ENCODE assay signal across 24 mouse cellular contexts in the genomic region with DNA sequence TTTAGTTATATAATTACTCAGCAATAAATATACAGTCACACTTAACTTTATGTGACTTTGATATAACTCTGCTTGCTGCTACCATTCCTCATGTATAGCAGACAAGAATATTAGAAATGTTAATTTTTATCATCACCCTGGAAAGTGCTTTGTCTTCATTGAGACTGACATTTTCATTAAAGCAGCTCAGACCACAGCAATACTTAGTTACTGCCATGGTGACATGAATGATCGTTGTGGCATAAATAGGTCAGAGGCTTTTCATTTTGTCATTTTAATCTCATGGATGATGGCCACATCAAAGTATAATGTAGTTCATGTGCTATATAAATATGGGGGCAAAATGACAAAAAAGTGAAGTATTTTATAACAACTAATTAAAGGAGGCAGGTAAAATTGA.
A peak's percentile ranks its signal among the peaks of the same experiment; 100 is the strongest.
DNase-seq lines count a peak whose midpoint lies in the region; ATAC-seq lines count a peak whose summit lies in the region.
"Had no signal": no experiment of that assay in that cellular context is flagged by ENCODE, and none has a peak within 500 bp of the region (broad histone marks: within the 10 kb centered on the region; RNA-seq: fewer than 3 reads in every experiment).

No protein-coding gene starts in this region.

- H3K4me2 ChIP-seq in hindbrain, embryonic 12.5 days (replicated peaks) = no peak overlapping the region
- no peak overlapping the region for H3K4me2 ChIP-seq in neural tube, embryonic 11.5 days (ENCODE audit: low read depth)
- no peak overlapping the region for H3K4me2 ChIP-seq in neural tube, embryonic 15.5 days
- H3K4me2 ChIP-seq in hindbrain, embryonic 16.5 days (ENCODE audit: low read length) = no peak overlapping the region
- H3K4me2 ChIP-seq: embryonic facial prominence, embryonic 13.5 days; embryonic facial prominence, embryonic 15.5 days; forebrain, embryonic 12.5 days had no signal

- ATAC-seq in hindbrain, embryonic 12.5 days (ENCODE audit: low FRiP score) = 0 out of 2 replicates have a peak, but pooled peaks have one; percentile 50
- ATAC-seq in neural tube, embryonic 11.5 days (ENCODE audit: insufficient read depth, low FRiP score, low TSS enrichment) = peak; percentile 24; the same call in 1 of the 2 replicates
- no peak for ATAC-seq in neural tube, embryonic 15.5 days (ENCODE audit: low FRiP score)
- ATAC-seq in hindbrain, embryonic 16.5 days = peak; percentile 58; the same call in 1 of the 2 replicates
- ATAC-seq: forebrain, embryonic 14.5 days; forebrain, postnatal 0 days had no signal

- H3K9ac ChIP-seq in hindbrain, embryonic 12.5 days = no peak overlapping the region
- H3K9ac ChIP-seq in neural tube, embryonic 11.5 days (ENCODE audit: low read length) = no peak overlapping the region
- H3K9ac ChIP-seq in neural tube, embryonic 15.5 days (replicated peaks) = no peak overlapping the region
- no peak overlapping the region for H3K9ac ChIP-seq in hindbrain, embryonic 16.5 days (ENCODE audit: low read depth, low read length)
- H3K9ac ChIP-seq: embryonic facial prominence, embryonic 13.5 days; embryonic facial prominence, embryonic 15.5 days; forebrain, embryonic 12.5 days; forebrain, postnatal 0 days had no signal

- no peaks in the 10 kb centered on the region for H3K9me3 ChIP-seq in hindbrain, embryonic 12.5 days (replicated peaks)
- no peaks in the 10 kb centered on the region for H3K9me3 ChIP-seq in hindbrain, embryonic 10.5 days
- no peaks in the 10 kb centered on the region for H3K9me3 ChIP-seq in neural tube, embryonic 11.5 days (ENCODE audit: control insufficient read depth, low read length)
- no peaks in the 10 kb centered on the region for H3K9me3 ChIP-seq in neural tube, embryonic 15.5 days (replicated peaks)
- H3K9me3 ChIP-seq in hindbrain, embryonic 16.5 days (ENCODE audit: control insufficient read depth, low read length) = no peaks in the 10 kb centered on the region
- H3K9me3 ChIP-seq: embryonic facial prominence, embryonic 13.5 days; embryonic facial prominence, embryonic 15.5 days; forebrain, embryonic 10.5 days; forebrain, embryonic 12.5 days had no signal

- no peak overlapping the region for H3K27ac ChIP-seq in hindbrain, embryonic 12.5 days
- H3K27ac ChIP-seq in hindbrain, embryonic 10.5 days = no peak overlapping the region
- H3K27ac ChIP-seq in neural tube, embryonic 11.5 days (ENCODE audit: low read depth, low read length) = no peak overlapping the region
- no peak overlapping the region for H3K27ac ChIP-seq in neural tube, embryonic 15.5 days (replicated peaks)
- H3K27ac ChIP-seq in hindbrain, embryonic 16.5 days (ENCODE audit: low read depth, low read length) = no peak overlapping the region
- H3K27ac ChIP-seq: embryonic facial prominence, embryonic 13.5 days; embryonic facial prominence, embryonic 15.5 days; forebrain, embryonic 10.5 days; forebrain, embryonic 12.5 days had no signal

- H3K4me1 ChIP-seq in hindbrain, embryonic 12.5 days = 0 out of 2 replicates have a peak, but pooled peaks cover 2% of the 10 kb centered on the region
- no peaks in the 10 kb centered on the region for H3K4me1 ChIP-seq in hindbrain, embryonic 10.5 days (replicated peaks)
- no peaks in the 10 kb centered on the region for H3K4me1 ChIP-seq in neural tube, embryonic 11.5 days (ENCODE audit: control insufficient read depth, insufficient read depth, low read length)
- H3K4me1 ChIP-seq in neural tube, embryonic 15.5 days = no peaks in the 10 kb centered on the region
- no peaks in the 10 kb centered on the region for H3K4me1 ChIP-seq in hindbrain, embryonic 16.5 days (ENCODE audit: control insufficient read depth, insufficient read depth, low read depth, low read length)
- H3K4me1 ChIP-seq: embryonic facial prominence, embryonic 15.5 days had no signal

- WGBS in hindbrain, embryonic 12.5 days = 67% methylated on average over 1 of the region's 1 CpGs
- 82% methylated on average over 1 of the region's 1 CpGs for WGBS in hindbrain, embryonic 10.5 days
- 88% methylated on average over 1 of the region's 1 CpGs for WGBS in neural tube, embryonic 11.5 days
- WGBS in neural tube, embryonic 15.5 days = 85% methylated on average over 1 of the region's 1 CpGs
- 43% methylated on average over 1 of the region's 1 CpGs for WGBS in hindbrain, embryonic 16.5 days

- H3K27me3 ChIP-seq in hindbrain, embryonic 12.5 days = no peaks in the 10 kb centered on the region
- no peaks in the 10 kb centered on the region for H3K27me3 ChIP-seq in hindbrain, embryonic 10.5 days (ENCODE audit: insufficient read depth, poor library complexity, severe bottlenecking)
- no peaks in the 10 kb centered on the region for H3K27me3 ChIP-seq in neural tube, embryonic 11.5 days (ENCODE audit: control insufficient read depth, insufficient read depth, low read length)
- no peaks in the 10 kb centered on the region for H3K27me3 ChIP-seq in neural tube, embryonic 15.5 days (replicated peaks)
- H3K27me3 ChIP-seq in hindbrain, embryonic 16.5 days (replicated peaks; ENCODE audit: control insufficient read depth, insufficient read depth, low read length) = no peaks in the 10 kb centered on the region
- H3K27me3 ChIP-seq: embryonic facial prominence, embryonic 13.5 days; embryonic facial prominence, embryonic 15.5 days; forebrain, embryonic 12.5 days had no signal

- DNase-seq in hindbrain, embryonic 10.5 days (ENCODE audit: low spot score) = no peak
- no peak for DNase-seq in neural tube, embryonic 11.5 days (ENCODE audit: low spot score)
- peak; percentile 45 for DNase-seq in retina, postnatal 1 day
- no peak for DNase-seq in embryo, embryonic 10.5 days (ENCODE audit: low spot score)
- DNase-seq in cerebellum, adult 9-10 months = no peak
- DNase-seq: adrenal gland, adult 2 months; adrenal gland, postnatal 10 days; adrenal gland, postnatal 25 days; cerebellum, adult 11 months; cerebellum, adult 18-20 months; cerebellum, adult 8-10 months; cerebellum, postnatal 10 days; cerebellum, postnatal 25 days; embryo, embryonic 11 days; forebrain, postnatal 0 days had no signal

- H3K4me3 ChIP-seq in hindbrain, embryonic 12.5 days = no peak overlapping the region
- no peak overlapping the region for H3K4me3 ChIP-seq in hindbrain, embryonic 10.5 days
- H3K4me3 ChIP-seq in neural tube, embryonic 11.5 days (ENCODE audit: low read depth, low read length) = no peak overlapping the region
- H3K4me3 ChIP-seq in neural tube, embryonic 15.5 days (replicated peaks) = no peak overlapping the region
- no peak overlapping the region for H3K4me3 ChIP-seq in hindbrain, embryonic 16.5 days (ENCODE audit: low read length)
- H3K4me3 ChIP-seq: embryonic facial prominence, embryonic 13.5 days; embryonic facial prominence, embryonic 15.5 days; erythroblast, embryonic 14.5 days; forebrain, embryonic 10.5 days; forebrain, embryonic 12.5 days had no signal

- H3K36me3 ChIP-seq in hindbrain, embryonic 12.5 days = no peaks in the 10 kb centered on the region
- no peaks in the 10 kb centered on the region for H3K36me3 ChIP-seq in hindbrain, embryonic 10.5 days
- no peaks in the 10 kb centered on the region for H3K36me3 ChIP-seq in neural tube, embryonic 11.5 days (ENCODE audit: control insufficient read depth, insufficient read depth, low read length)
- H3K36me3 ChIP-seq in neural tube, embryonic 15.5 days = no peaks in the 10 kb centered on the region
- H3K36me3 ChIP-seq in hindbrain, embryonic 16.5 days (ENCODE audit: control insufficient read depth, insufficient read depth, low read length) = no peaks in the 10 kb centered on the region
- H3K36me3 ChIP-seq: embryonic facial prominence, embryonic 13.5 days; embryonic facial prominence, embryonic 15.5 days; forebrain, embryonic 10.5 days; forebrain, embryonic 12.5 days had no signal
